Mouse (Mus musculus) hindbrain, embryonic 13.5 days (tissue): ENCODE measurements around the gene Capn8. TPM values are rescaled to one million over a fixed set of nuclear protein-coding genes. Genes with fewer than 3 reads are reported as not detected.

Experiments used
- ATAC-seq: fragments of 200-750 bp; cut with Nextera tagmentation; 2 replicates; pipeline ENCODE4 v1.8.0; 2017; ENCODE audit warnings: moderate TSS enrichment; ENCODE audit not compliant: low FRiP score
- H3K27ac ChIP-seq: fragments of 300-500 bp; sonication (generic); 2 replicates; pipeline ENCODE4 v1.5.1; 2015; ENCODE audit warnings: inconsistent platforms, mild to moderate bottlenecking, moderate library complexity
- H3K27me3 ChIP-seq: fragments of 300-500 bp; sonication (generic); 2 replicates; pipeline ENCODE4 v1.6.1; 2015; ENCODE audit warnings: mild to moderate bottlenecking, inconsistent platforms
- H3K36me3 ChIP-seq: fragments of 300-500 bp; sonication (generic); 2 replicates; pipeline ENCODE4 v1.6.1; 2015; ENCODE audit warnings: mild to moderate bottlenecking, inconsistent platforms
- H3K4me1 ChIP-seq: fragments of 300-500 bp; sonication (generic); replicated peaks from 2 replicates; pipeline ENCODE4 v1.6.1; 2015; ENCODE audit warnings: inconsistent platforms
- H3K4me2 ChIP-seq: fragments of 300-500 bp; sonication (generic); 2 replicates; pipeline ENCODE4 v1.6.1; 2015; ENCODE audit warnings: inconsistent platforms, mild to moderate bottlenecking, moderate library complexity
- H3K4me3 ChIP-seq: fragments of 300-500 bp; sonication (generic); 2 replicates; pipeline ENCODE4 v1.5.1; 2015; ENCODE audit warnings: mild to moderate bottlenecking, inconsistent platforms
- H3K9ac ChIP-seq: fragments of 300-500 bp; sonication (generic); 2 replicates; pipeline ENCODE4 v1.6.1; 2015; ENCODE audit warnings: mild to moderate bottlenecking, inconsistent platforms
- H3K9me3 ChIP-seq: fragments of 300-500 bp; sonication (generic); 2 replicates; pipeline ENCODE4 v1.6.1; 2016; ENCODE audit warnings: inconsistent platforms
- WGBS: fragments of 180-500 bp; shearing (Covaris S2); methylation state at CpG from one replicate; pipeline ENCODE4 v1.1.7; 2015; 5-methylcytosine and 5-hydroxymethylcytosine counted together
- polyA plus RNA-seq: library from polyadenylated mRNA; unstranded; fragments of >200 nt; fragmentation: Nextera tagmentation; extraction: Ambion mirVana; gene quantifications from 2 replicates; pipeline ENCODE4 v1.2.1, GENCODE M21; 2015

The Capn8 gene
- polyA plus RNA-seq, 1 experiment from 2014 or later = 0.10 TPM

DNA sequence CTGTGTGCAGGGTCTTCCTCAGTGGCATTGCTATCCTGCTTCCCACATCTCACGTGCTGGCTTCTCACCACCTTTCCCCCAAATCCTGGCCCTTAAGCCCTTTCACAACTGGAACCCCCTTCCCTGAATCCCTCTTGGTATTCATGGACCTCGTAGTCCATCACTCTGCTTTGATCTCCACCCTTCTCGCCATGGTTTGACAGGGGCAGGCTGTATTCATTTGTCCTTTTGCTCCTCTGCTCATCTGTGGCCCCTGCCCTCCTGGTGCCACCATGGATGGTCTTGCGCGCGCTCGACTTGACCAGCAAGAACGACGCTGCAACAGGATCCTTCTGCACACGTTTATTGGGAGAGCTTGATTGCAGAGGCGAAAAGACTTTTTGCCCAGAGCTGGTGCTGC, 5.3 kb upstream of the Capn8 start:
- H3K4me2 ChIP-seq = no peak overlapping the region
- peaks cover 23% of the 10 kb centered on the region for H3K4me1 ChIP-seq
- 91% methylated on average over 11 of the region's 11 CpGs for WGBS
- no peak overlapping the region for H3K27ac ChIP-seq
- H3K27me3 ChIP-seq = no peaks in the 10 kb centered on the region
- H3K9me3 ChIP-seq = no peaks in the 10 kb centered on the region
- no peak for ATAC-seq
- H3K36me3 ChIP-seq = no peaks in the 10 kb centered on the region
- no peak overlapping the region for H3K4me3 ChIP-seq
- H3K9ac ChIP-seq = no peak overlapping the region

DNA sequence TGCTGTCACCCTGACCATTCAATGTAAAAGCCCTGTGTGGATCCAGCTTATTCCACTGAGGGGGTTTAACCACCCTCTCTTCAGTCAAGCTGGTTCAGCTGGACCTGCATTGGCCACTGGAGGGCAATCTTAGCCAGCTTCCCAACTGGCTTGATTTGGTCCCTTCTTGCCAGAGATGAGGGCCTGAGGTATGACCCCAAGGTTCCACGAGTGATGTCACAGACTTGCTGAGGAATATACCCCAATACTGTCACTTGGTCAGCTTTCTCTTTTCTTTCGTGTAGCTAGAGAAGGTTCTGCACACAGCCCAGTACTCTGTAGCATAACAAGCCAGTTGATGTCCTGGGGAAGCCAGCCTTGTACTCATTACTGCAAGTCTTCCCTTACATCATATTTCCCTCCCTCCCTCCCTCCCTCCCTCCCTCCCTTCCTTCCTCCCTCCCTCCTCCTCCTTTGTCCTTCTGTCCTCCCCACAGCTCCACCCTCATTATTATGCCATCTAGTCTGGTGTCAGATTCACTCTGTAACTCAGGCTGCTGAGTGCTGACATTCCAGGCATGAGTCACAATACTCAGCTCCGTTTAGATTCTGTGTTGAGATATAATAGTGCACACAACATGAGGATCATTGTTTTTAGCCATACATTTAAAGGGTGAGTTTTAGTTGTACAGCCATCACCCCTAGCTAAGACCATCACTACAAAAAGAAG, 4.3 kb upstream of the Capn8 start:
- Histone ChIP-seq H3K36me3 (no peaks in the 10 kb centered on the region), H3K4me1 (peaks cover 23% of the 10 kb centered on the region), H3K4me3 (no peak overlapping the region), H3K27ac (no peak overlapping the region), H3K4me2 (no peak overlapping the region), H3K9ac (no peak overlapping the region), H3K27me3 (no peaks in the 10 kb centered on the region), H3K9me3 (no peaks in the 10 kb centered on the region)
- 24% methylated on average over 3 of the region's 3 CpGs for WGBS
- ATAC-seq = peak; percentile 59

DNA sequence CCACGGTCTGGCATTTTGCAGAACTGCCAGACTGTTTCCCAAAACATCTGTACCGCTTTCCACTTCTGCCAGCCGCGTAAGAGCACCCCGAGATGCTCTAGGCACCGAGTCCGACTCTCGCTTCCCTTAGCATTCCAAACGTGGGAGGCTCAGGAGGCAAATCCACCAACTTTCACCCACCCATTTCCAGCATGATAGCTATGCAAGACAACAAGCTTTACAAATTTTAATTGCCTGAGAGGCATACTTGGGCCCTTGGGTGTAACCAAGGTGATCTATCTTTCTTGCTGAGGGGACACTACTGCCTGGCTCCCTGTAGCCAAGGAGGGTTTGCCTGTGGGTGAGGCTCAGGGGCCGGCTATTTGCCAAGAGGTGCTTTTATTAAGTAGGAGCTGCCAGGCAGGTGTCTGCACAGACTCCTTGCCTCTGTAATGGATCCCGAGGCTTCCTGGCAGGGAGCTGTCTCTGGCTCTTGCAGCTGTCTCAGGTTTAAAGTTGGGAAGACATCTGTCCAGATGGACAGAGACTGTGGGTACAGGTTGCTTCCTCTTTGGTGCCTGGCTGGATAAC, 2.8 kb upstream of the Capn8 start:
- H3K36me3 ChIP-seq = no peaks in the 10 kb centered on the region
- peak overlapping the region; percentile 36; the same call in 1 of the 2 replicates for H3K27ac ChIP-seq
- 78% methylated on average over 11 of the region's 11 CpGs for WGBS
- no peak for ATAC-seq
- no peaks in the 10 kb centered on the region for H3K9me3 ChIP-seq
- H3K4me3 ChIP-seq = no peak overlapping the region
- H3K4me1 ChIP-seq = peaks cover 21% of the 10 kb centered on the region
- no peak overlapping the region for H3K9ac ChIP-seq
- H3K27me3 ChIP-seq = no peaks in the 10 kb centered on the region
- H3K4me2 ChIP-seq = no peak overlapping the region

DNA sequence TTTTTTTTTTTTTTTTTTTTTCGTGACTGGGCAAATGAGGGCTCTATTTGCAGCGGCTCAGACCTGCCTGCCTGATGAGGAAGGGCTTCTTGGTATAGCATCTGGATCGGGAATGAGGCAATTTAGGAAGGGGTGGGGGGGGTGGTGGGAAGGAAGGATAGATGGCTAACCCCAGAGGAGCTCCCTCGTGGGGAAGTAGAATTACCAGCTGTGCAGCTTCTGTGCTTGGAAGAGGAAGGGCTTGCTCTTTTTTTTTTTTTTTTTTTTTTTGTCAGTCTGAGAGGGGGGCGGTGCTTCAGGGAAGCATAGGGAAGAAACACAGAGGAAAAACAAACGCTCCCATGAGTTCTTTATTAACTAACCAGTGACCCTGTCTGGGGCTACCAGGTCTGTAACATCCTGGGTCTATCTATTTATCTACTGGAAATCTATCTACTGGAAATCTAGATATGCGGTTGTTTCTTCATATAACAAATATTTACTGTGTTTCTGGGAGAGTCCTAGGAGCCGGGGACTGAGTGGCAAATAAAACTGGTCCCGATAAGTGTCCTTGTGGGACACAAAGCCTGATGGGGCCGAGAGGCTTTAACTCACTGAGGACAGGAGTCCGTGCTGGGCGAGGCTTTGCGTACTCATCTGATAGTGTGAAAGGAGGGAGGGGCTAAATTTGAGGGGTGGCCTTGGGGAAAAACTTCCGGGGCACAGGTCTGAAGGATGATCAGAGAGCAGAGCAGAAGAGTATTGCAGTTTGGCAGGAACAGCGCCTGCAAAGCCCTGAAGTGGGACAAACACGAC, 2.0 kb upstream of the Capn8 start:
- Histone ChIP-seq H3K27me3 (no peaks in the 10 kb centered on the region), H3K4me2 (0 out of 2 replicates have a peak overlapping the region, but pooled peaks have one; percentile 26), H3K9me3 (no peaks in the 10 kb centered on the region), H3K4me1 (peaks cover 21% of the 10 kb centered on the region), H3K36me3 (no peaks in the 10 kb centered on the region), H3K9ac (no peak overlapping the region), H3K4me3 (no peak overlapping the region), H3K27ac (no peak overlapping the region)
- no peak for ATAC-seq
- 43% methylated on average over 16 of the region's 16 CpGs for WGBS

DNA sequence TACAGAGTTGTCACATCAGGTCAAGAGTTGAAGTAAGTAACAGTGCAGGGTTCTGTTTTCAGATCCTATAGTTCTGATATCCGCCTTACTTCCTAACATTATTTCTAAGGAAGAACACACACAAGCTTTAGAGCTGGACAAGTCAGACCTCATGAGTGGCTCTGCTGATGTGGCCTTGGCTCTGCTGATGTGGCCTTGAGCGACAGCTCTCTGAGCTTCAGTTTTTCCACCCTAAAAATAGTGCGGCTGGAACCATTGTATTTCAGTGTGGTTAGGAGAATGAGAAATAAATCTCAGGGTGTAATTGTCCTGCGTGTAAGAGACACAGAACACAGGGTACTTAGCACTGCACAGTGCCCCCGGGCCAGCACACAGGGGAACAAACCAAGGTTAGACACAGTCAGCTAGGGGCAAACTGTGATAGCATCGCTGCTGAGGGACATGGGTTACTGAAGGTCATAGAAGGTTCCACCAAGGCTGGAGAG, 586 bp downstream of the Capn8 start:
- WGBS = 88% methylated on average over 6 of the region's 6 CpGs
- Histone ChIP-seq H3K4me1 (peaks cover 21% of the 10 kb centered on the region), H3K4me2 (no peak overlapping the region), H3K4me3 (no peak overlapping the region), H3K9me3 (no peaks in the 10 kb centered on the region), H3K36me3 (no peaks in the 10 kb centered on the region), H3K9ac (no peak overlapping the region), H3K27me3 (no peaks in the 10 kb centered on the region), H3K27ac (no peak overlapping the region)
- no peak for ATAC-seq

DNA sequence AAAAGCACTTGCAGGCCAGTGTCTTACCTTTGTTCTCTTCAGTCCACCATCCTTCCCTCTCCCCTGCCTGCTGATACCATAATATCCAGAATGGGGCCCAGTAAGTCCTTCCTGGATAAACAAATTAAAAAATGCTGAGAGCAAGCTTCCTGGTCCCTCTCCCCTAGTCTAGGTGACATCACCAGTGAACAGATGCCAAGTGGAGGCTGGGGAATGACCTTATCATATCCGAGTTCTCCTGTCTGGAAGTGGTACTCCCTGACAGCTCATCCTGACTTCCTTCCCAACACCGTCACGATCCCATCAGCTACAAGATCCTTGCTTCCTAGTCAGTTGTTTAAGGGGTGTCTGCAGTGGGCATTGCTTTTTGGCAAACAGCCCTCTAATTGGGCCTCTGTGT, 6.3 kb downstream of the Capn8 start:
- Histone ChIP-seq H3K9ac (no peak overlapping the region), H3K36me3 (no peaks in the 10 kb centered on the region), H3K4me2 (no peak overlapping the region), H3K9me3 (no peaks in the 10 kb centered on the region), H3K27me3 (peaks cover 8% of the 10 kb centered on the region; the same call in 1 of the 2 replicates), H3K27ac (no peak overlapping the region), H3K4me1 (peaks cover 8% of the 10 kb centered on the region), H3K4me3 (no peak overlapping the region)
- 79% methylated on average over 3 of the region's 3 CpGs for WGBS
- ATAC-seq = no peak

DNA sequence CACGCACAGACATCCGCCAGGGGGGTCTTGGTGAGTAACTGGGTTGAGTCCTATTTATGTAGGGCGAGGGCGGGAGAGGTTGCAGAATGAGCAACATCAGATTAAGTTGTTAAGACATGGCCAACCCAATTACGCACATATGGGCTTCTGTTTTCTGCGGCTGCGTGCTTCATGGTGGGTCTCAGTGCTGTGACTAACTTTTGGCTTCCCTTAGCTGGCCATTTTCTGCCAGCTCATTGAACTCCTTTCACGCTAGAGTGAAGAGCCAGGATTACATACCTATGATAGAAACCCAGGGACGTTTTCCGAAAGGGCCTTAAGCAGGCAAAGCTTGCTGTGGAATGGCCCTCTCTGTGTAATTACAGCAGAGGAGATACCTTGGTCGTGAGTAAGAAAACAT, 7.2 kb downstream of the Capn8 start:
- Histone ChIP-seq H3K27ac (no peak overlapping the region), H3K27me3 (peaks cover 8% of the 10 kb centered on the region; the same call in 1 of the 2 replicates), H3K9me3 (no peaks in the 10 kb centered on the region), H3K36me3 (no peaks in the 10 kb centered on the region), H3K4me1 (peaks cover 8% of the 10 kb centered on the region), H3K4me2 (no peak overlapping the region), H3K9ac (no peak overlapping the region), H3K4me3 (no peak overlapping the region)
- 82% methylated on average over 11 of the region's 11 CpGs for WGBS
- no peak for ATAC-seq

DNA sequence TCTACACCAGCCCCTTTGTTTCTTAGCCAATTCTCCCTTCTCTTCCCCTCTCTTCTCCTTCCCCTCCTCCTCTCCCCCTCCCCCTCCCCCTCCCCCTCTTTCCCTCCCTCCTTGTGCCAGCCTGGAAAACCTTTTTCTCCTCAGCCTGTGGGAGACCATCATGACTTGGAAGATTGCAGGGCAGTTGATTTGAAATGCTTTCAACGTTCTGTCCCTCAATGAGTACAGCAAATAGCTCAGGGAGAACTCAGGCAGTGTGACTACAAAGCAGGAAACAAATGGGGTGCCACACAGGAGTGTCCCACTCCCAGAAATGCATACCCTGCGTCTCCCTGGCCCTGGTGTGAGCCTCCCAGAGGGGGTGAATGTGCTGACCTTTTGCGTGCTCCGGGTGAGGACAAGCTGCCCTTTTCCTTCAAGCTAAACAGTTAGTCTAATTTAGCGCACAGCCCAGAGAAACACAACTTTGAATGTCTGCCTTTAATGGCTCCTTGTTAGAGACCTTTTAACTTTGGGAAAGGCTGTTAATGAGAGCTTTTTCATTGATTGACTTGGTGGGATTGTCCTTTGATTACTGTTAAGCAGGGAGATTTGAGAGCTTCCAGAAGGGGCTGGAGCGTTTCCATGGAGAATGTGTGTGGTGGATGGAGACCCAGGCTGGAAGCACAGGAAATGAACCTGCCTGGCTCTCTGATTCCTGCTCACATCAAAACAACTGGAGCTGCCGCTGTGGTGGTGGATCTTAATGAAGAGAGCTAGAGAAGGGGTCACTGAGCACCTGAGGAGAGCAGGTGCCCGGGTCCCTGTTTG, 9.3 kb downstream of the Capn8 start:
- peaks cover 11% of the 10 kb centered on the region; the same call in 1 of the 2 replicates for H3K27me3 ChIP-seq
- H3K4me3 ChIP-seq = no peak overlapping the region
- no peaks in the 10 kb centered on the region for H3K9me3 ChIP-seq
- H3K4me2 ChIP-seq = no peak overlapping the region
- peak; percentile 46 for ATAC-seq
- H3K9ac ChIP-seq = no peak overlapping the region
- no peaks in the 10 kb centered on the region for H3K36me3 ChIP-seq
- 15% methylated on average over 8 of the region's 8 CpGs for WGBS
- peak overlapping the region; percentile 53 for H3K27ac ChIP-seq
- peaks cover 8% of the 10 kb centered on the region for H3K4me1 ChIP-seq

DNA sequence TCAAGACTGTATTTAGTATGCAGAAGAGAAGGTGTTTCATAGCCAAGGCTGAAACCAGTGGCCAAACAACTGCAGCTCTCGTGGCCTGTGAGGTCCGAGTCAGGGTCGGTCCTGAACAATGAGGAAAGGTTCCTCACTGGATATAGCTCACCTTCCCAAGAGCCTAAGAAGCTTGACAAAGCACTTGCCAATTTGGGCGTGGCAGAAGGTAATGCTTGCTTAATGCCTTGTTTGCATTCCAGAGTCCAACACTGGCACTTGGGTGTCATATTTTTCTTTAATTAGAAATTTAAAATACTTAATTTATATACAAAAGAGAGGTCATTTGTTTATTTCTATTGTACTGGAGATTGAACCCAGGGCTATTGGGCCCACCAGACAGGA, 9.9 kb downstream of the Capn8 start:
- Histone ChIP-seq H3K9me3 (no peaks in the 10 kb centered on the region), H3K36me3 (no peaks in the 10 kb centered on the region), H3K27ac (peak overlapping the region; percentile 53; the same call in 1 of the 2 replicates), H3K4me3 (no peak overlapping the region), H3K4me1 (peaks cover 8% of the 10 kb centered on the region), H3K9ac (no peak overlapping the region), H3K4me2 (no peak overlapping the region), H3K27me3 (peaks cover 11% of the 10 kb centered on the region; the same call in 1 of the 2 replicates)
- no peak for ATAC-seq
- WGBS = 47% methylated on average over 4 of the region's 4 CpGs

DNA sequence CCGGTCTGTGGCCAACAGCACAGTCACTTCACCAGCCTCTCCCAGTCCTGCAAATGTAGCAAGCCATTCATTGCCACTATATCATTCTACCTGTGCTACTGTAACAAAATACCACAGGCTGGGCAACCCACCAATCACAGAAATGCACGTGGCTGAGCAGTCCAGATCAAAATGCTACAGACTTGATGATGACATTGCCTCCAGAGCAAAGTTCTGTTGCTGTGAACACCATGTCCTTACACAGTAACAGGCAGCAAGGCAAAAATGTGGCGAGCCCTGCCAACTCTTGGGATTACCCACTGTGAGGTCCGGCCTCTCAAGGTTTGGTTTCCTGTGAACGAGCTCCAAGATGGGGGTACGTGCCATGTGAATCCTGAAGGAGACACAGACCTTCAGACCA, 19.4 kb downstream of the Capn8 start:
- no peak for ATAC-seq
- no peaks in the 10 kb centered on the region for H3K36me3 ChIP-seq
- H3K9me3 ChIP-seq = no peaks in the 10 kb centered on the region
- WGBS = 87% methylated on average over 6 of the region's 6 CpGs
- no peak overlapping the region for H3K9ac ChIP-seq
- peaks cover 10% of the 10 kb centered on the region for H3K27me3 ChIP-seq
- H3K4me3 ChIP-seq = no peak overlapping the region
- H3K4me2 ChIP-seq = no peak overlapping the region
- peaks cover 5% of the 10 kb centered on the region for H3K4me1 ChIP-seq
- H3K27ac ChIP-seq = no peak overlapping the region

DNA sequence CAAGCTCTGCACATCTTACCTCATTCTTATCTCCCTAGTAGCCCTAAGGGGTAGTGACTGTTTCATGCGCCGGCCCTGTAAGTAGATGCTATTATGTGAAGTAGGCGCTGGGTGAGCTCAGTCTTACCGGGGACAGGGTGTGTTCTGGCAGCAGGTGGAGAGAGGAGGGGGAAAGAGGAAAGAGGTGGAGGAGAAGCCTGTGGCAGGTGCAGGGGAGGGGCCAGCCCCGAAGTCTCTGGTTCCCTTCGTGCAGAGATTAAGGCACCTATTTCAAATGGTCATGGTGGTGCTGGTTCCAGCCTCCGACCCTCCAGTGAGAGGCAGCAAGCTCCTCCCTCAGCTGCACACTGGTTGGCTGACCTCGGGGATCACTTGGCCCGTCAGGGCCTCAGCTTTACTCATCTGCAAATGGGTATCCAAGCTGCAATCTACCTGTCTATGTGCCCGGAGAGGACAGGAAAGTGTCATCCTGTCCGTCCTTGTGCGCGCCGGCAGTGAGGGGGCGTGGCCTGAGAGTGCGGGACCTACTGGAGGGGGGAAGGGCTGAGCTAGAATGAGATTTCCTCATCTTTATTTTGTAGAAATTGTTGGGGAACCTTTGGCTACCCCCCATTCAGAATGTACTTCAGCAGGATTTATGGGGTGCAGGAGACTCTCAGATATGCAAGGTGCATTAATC, 20.5 kb downstream of the Capn8 start:
- H3K27me3 ChIP-seq = peaks cover 10% of the 10 kb centered on the region
- H3K36me3 ChIP-seq = no peaks in the 10 kb centered on the region
- ATAC-seq = no peak
- H3K9ac ChIP-seq = no peak overlapping the region
- 23% methylated on average over 16 of the region's 16 CpGs for WGBS
- H3K4me2 ChIP-seq = peak overlapping the region; percentile 39
- peaks cover 5% of the 10 kb centered on the region for H3K4me1 ChIP-seq
- no peak overlapping the region for H3K4me3 ChIP-seq
- H3K27ac ChIP-seq = no peak overlapping the region
- H3K9me3 ChIP-seq = no peaks in the 10 kb centered on the region
